Mouse (Mus musculus): ENCODE data around the gene Cracr2b.

Cracr2b gene

DNA sequence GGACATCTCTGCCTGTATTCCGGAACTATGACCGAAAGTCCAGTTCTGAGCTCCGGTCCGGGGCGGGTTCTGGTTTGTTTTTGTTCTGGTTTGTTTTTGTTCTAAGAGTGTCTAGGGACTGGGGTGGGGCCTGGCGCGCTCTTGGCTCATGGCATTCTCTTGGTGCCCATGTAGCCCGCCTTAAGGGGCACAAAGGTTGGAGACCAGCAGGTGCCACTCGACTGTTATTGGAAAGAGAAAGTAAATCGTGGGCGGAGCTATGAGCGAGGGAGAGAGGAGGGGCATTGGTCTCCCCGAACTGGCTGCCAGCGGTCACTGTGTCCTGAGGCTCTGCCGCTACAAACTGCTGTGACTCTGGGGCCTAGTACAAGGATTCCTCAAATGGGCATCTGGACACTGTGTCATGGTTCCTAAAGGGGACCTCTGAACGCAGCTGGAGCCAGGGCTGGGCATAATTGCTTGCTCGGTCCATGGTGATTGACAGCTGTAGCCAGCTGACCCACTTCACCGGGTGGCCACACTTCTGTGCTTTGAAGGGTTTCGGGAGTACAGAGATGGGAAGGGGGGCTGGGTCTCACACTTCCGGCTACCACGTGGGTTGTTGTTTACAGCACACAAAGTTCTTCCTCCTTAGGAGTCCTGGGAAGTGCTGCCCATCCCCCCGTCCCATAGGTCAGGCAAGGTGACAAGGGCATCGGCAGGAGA, 5.1 kb upstream of the Cracr2b start:
- DNase-seq: peak in 1 of 2 experiments; percentile 59

DNA sequence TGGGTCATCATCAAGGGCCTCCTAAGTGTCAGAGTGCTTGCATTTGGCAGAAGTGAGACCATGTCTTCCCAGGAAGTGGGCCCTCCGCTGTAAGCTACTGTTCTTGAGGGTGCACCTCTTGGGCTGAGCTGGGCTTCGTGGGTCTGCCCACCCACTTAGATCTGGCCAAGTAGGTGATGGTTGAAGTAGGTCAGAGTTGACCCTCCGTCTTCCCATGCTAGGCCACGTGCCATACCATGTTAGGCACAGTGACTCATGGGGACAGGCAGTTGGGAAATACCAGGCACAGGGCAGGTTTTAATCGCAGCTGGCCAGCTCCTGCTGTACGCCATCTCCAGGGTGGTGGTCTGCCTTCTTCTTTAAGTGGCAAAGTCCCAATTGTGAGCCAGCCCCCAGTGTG, 4.2 kb upstream of the Cracr2b start:
- DNase-seq: no peak

DNA sequence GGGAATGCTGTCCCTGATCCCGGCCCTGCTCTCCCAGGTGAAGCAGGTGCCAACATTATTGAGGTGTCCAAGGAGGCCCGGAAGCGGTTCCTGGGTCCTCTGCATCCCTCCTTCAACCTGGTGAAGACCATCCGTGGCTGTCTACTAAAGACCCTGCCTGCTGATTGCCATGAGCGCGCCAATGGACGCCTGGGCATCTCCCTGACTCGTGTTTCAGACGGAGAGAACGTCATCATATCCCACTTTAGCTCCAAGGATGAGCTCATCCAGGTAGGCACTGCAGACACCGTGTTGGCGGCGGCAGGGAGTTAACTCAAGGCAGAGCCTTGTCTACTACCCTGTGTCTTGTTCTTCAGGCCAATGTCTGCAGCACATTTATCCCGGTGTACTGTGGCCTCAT, 3.7 kb upstream of the Cracr2b start:
- no peak for DNase-seq

DNA sequence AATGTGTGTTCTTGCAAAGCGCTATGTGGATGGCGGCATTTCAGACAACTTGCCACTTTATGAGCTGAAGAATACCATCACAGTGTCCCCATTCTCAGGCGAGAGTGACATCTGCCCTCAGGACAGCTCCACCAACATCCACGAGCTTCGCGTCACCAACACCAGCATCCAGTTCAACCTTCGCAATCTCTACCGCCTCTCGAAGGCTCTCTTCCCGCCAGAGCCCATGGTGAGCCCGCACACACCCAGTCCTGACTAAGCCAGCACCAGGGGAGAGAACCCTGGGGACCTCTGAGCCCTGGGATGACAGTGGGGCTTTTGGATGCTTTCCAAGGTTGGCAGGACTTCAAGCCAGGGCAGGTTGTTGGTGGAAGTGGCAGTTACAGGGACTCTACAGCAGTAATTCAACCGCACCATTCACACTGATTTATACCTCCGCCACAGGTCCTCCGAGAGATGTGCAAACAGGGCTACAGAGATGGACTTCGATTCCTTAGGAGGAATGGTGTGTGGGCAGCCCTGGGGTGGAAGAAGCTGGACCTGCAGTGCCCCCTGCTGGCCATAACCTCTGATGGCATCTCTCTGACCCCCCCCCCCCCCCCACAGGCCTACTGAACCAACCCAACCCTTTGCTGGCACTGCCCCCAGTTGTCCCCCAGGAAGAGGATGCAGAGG, 2.8 kb upstream of the Cracr2b start:
- DNase-seq: no peak

DNA sequence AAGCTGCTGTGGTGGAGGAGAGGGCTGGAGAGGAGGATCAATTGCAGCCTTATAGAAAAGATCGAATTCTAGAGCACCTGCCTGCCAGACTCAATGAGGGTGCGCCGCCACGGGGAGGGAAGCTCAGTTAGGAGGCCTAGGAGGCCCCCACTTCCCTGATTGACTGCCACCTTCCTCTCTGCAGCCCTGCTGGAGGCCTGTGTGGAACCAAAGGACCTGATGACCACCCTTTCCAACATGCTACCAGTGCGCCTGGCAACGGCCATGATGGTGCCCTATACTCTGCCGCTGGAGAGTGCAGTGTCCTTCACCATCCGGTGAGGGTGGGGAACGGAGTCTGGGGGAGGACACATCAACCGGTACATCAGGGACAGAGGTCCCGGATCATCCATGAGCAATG, 2.2 kb upstream of the Cracr2b start:
- DNase-seq: no peak

DNA sequence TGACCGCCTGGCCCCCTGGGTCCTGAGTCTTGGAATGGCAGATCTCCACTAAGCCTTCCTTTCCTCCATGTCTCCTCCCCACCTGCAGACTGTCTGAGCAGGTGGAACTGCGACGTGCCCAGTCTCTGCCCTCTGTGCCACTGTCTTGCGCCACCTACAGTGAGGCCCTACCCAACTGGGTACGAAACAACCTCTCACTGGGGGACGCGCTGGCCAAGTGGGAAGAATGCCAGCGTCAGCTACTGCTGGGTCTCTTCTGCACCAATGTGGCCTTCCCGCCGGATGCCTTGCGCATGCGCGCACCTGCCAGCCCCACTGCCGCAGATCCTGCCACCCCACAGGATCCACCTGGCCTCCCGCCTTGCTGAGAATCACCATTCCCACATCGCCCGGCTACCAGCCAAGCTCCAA, 1.6 kb upstream of the Cracr2b start:
- no peak for DNase-seq

DNA sequence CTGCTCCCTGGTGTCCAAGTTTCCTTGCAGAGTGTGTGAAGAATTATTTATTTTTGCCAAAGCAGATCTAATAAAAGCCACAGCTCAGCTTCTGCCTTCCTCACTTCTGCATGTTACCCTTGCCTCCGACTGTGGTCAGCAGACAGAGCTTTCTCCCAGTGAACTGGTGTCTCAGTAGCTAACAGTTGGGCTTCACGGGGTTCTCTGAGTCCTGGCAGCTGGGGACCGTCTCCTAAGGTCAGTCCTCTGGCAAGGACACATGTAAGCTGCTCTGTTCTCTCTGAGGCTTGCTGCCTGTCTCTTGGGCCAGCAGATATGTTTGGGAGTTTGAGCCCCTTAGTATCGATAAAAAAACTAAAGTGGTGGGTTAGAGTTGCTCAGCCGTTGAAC, 898 bp upstream of the Cracr2b start:
- no peak for DNase-seq

DNA sequence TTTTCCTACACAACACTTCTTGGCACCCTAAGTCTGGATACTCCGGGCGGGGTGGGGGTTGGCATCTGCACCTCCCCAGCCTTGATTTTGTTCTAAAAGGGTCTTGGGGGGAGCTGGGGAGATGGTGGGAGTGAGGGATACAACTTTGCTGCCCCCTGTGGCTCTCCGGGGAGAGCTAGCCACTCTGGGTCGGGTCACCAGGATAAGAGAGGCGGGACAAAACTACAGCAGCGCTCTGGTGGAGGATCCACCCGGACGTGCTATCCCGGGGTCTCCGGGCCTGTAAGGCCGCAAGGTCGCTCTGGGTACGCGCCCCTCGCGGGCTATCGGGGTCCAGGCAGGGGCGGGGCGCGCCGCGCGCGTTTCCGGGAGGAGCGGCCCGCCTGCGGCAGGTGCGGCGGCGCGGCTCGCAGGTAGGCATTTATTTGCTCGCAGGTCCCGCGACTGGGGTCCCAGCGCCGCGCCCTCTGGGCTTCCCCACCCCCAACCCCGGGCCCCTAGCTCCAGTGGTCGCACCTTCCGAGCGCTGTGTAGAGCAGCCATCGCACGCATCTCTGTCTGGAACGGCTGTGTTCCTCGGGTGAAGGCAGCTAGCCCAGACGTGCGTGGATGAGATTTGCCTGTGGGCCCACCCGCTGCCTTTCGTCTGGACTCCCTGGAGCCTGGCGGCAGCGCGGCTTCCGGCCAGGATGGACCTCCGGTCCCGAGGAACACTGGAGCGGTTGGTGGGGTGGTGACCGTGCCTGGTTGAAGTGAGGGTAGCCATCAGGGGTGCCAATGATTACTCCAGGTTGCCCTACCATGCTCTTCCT, 833 bp downstream of the Cracr2b start:
- no peak for DNase-seq

DNA sequence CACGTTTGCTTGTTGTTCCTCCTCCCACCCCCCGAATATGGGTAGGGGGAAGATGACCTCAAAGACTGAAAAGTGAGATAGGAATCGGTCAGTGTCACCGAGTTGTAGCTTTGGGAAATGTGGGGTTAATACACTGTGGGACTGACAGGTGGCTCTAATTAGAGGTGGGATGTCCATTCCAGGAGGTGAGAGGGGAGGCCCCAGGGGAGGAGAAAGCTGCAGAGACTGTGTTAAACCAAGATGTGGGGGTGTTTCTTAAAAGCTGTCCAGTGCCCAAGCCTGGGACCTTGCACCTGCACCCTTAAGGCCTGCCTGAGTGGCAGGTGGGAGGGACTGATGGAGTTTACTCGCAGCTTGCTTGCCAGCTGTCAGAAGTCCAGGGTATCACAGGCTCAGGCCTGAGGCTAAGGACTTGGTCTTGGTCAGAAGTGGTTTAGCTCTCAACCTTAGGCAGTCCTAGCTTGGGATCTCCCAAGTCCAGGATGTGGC, 1.5 kb downstream of the Cracr2b start:
- DNase-seq: no peak

DNA sequence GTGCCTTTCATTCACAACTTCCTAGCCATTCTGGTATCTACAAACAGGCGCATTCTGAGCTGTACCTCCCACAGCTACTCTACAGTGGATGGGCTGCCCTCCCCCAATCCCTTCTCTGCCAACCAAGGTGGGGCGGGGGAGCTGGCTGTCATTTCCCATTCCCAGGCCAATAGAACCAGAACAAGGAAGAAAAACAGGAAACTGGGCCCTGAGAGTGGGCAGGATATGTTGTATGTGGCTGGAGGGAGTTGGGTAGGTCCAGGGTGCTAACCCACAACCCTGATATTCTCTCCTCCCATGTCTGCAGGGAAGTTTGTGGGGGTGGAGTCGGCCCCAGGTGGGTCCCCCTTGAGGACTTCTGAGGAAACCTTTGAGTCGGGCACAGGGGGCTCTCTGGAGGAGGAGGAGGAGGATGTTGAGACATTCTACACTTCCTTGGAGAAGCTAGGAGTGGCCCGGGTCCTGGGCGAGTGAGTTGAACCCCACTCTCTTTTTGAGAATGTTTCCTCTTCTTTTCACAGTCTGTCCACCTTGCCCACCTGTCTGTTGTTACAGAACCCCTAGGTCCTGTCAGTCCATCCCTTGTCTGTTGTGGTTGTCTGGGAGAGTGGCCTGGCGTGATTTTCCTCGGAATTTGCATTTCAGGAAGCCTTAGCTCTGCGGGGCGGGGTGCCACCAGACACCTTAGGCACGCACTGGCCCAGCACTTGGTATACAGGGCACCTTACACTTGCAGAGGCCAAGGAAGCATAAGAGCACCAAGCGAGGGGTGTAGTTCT, 3.1 kb downstream of the Cracr2b start:
- DNase-seq: no peak

DNA sequence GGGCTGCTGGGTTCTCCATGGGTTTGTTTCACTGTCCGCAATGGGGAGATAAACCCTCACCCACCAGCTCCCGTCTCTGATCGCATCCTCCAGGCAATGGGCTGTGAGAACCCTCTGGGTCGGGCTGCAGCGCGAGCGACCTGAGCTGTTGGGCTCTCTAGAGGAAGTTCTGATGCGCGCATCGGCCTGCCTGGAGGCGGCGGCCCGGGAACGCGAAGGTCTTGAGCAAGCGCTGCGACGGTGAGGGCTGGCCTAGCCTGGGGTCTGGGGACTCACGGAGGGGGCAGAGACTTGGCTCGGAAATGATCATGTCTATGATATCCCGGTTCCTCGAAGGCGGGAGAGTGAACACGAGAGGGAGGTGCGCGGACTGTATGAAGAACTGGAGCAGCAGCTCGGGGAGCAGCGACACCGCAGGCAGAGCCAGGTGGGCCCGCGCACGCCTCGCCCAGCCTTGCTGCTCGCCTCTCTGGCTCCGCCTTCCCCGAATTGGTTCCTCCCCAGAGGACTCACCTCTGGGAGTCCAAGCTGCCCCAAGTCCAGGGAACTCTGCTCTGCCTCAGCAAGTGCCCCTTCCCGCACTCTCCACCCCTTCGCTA, 3.8 kb downstream of the Cracr2b start:
- no peak for DNase-seq

DNA sequence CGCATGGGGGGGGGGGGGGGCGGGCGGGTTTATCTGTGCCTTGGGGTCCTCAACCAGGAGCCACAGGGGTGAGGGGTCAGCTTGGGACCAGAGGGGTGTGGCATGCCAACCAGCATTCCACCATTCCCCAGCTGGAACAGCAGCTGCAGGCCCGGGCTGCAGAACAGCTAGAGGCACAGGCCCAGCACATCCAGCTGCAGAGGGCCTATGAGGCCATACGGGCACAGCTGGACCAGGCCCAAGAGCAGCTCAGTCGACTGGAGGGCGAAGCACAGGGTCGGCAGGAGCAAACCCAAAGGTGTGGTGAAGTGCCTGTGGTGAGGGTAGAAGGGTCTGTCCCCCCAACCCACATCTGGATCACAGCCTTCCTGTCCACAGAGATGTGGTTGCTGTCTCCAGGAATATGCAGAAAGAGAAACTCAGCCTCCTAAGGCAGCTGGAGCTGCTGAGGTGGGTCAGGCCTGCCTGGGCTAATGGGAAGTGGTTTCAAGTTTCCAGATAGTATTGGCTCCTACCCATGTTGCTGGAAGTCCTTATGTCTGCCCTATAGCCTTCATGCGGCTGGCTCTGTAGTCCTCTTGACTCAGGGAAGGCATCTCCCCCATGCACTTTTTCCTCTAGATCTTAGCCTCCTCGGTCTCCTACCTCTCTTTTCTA, 4.6 kb downstream of the Cracr2b start:
- no peak for DNase-seq

DNA sequence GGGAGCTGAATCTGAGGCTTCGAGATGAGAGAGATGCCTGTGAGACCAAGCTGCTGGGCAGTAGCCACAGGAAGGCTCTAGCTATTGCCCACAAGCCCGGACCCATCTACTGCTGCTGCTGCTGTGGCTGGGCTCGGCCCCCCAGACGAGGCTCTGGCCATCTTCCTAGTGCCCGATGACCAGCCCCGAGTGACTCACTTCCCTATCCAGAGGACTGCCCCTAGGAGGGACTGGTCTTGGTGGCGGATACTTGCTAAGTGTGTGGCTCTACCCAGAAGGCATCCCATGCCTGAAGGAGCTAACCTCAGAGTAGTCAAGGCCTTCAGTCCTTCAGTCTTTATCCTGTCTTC, 5.1 kb downstream of the Cracr2b start:
- DNase-seq: no peak

DNA sequence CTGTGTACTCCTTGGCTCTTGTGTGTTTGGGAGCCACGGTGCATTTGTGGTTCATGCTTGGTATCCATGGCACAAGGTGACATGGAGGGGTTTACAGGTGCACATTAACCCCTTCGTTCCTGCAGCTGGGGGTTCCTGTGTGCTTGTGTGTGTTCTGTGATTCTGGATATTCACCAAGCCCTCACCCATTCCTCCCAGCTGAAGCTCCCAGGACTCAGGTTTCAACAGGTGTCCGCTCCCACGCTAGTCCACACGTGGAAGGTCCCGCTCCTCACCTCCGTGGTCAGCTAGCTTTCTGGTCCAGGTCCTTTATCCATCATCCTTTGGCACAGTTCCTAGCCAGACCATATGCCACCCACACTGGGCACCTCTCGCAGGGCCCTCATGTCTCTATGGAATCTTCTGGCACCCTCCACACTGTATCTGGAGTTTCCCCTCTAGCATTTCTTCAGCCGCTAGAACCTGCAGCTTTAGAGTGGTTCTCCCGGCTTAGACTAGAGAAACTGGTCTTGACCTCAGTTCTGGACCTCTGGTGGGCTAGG, 5.8 kb downstream of the Cracr2b start:
- DNase-seq: no peak

DNA sequence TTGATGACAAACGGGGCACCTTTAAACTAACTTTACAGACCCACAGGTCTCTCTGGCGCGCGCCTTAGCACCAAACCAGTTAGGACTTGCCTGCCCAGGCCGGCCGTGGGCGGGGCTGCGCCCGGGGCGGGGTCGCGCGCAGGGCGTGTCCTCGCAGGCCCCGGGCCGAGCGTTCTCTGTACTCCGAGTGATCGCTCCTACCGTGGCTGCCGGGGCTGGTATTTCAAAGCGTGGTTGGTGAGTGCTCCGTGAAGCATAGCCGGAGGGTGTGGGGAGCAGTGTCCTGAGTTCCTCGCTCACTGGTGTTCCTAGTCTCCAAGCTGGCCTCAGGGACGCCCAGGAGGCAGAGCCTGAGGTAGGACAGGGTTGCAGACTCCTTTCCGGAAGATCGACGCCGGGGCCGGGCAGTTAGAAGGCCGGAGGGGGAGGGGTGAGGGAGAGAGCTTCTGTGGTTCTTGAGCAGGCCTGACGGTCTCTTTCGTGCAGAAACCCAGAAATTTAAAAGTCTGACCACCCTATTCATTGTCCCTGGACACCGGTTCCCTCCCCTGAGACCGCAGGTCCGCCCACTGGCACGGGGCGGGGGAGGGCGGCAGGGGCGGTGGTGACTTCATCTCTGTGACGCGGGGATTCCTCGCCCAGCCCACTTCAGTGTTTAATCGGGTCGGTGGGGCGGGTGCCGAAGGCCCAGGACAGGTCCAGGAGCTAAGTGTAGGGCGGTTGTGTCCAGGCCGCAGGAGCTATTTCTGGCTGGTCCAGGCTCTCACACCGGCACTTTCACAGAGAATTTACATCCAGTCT, 6.5 kb downstream of the Cracr2b start, which contains the start of gene Cd151:
Cd151 (plus strand) TSS at position 163 of the 801 bp plus-strand sequence.
- DNase-seq: peak; percentile 68 to 72

DNA sequence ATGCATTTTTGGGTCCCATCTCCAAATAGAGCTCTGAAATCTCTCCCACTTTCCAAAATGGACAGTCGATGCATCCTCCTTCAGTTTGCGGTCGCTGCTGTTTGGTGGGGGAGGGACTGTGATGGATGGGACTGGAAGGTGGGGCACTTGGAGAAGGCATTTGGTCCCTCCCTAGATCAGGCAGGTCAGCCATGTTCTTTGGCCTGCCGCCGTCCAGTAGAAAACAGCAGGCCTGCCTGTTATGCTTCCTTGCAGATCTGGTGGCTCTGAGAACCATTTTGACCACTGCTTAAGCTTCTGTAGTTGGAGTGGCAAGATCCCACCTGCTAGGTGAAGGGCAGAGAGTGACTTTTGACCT, 7.2 kb downstream of the Cracr2b start:
- no peak for DNase-seq

DNA sequence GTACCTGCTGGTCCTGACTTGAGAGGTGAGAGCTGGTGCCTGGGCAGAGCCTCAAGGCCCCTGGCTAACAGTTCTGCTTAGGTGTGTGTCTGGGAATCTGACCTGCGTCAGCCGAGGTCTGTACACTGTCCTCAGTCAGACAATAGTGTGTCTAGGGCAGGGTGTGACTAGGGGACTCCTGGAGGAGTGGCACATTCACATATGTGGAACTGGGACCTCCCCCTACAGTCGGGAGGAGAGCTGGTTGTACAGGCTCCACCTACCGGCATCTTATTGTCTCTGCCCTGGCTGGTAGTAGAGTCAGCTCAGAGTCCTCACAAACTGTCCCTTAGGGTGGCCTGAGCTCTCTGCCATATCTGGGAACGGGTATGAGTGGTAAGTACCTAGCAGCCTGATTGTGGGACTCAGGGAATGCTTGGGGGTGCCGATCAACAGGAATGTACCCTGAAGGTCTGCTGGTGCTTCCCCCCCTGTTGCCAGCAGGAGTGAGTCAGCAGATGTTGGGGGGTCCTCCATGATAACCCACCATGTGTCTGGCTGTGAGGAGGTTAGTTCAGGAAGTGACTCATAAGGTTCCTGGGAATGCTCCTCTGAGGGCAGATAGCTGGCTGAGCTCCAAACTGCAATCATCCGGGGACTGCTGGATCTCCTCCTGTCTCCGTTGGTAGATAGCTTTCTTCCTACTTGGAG, 7.8 kb downstream of the Cracr2b start:
- peak; percentile 33 to 50 for DNase-seq

DNA sequence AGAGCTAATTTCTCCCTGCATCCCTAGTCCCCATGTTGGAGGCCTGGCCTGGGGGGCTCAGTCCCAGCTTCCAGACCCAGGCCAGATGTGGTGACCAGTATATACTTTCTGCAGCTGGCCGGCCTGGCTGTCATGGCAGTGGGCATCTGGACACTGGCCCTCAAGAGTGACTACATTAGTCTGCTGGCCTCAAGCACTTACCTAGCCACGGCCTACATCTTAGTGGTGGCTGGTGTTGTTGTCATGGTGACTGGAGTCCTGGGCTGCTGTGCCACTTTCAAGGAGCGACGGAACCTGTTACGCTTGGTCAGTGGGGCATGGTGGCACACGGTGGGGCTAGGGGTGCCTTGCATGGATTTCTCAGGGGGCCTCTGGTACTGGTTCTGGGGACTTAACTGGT, 8.5 kb downstream of the Cracr2b start:
- DNase-seq: no peak

DNA sequence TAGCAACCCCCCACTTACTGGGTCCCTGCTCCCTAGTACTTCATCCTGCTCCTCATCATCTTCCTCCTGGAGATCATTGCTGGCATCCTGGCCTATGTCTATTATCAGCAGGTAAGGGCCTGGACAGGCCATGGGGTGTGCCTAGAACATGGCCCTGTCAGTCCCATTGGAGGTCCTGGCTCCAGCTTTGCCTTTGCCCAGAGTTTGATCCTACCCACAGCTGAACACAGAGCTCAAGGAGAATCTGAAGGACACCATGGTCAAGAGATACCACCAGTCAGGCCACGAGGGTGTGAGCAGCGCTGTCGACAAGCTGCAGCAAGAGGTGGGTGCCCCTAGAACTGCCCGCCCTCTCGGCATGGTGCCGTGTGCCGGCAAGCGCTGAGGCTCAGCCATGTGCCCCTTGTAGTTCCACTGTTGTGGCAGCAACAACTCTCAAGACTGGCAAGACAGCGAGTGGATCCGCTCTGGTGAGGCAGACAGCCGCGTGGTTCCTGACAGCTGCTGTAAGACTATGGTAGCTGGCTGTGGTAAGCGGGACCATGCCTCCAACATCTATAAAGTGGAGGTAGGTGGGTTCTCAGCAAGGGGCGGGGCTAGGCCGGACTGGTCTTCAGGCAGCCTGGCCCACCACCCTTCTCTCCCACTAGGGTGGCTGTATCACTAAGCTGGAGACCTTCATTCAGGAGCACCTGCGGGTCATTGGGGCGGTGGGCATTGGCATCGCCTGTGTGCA, 9.2 kb downstream of the Cracr2b start:
- no peak for DNase-seq

DNA sequence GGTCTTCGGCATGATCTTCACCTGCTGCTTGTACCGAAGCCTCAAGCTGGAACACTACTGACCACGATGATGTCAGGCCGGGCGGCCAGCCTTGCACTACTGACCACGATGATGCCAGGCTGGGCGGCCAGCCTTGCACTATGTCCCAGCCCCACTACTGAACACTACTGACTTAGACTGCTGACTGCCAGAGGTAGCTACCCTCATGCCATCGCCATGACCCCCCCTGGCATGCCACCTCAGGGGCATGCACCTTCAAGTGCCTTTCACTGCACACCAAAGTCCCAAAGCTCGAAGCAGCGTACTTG, 9.7 kb downstream of the Cracr2b start:
- no peak for DNase-seq
